Mouse (Mus musculus): Measurements from ENCODE around the gene Ubiad1. TPM values are rescaled to one million over a fixed set of nuclear protein-coding genes. Genes with fewer than 3 reads are reported as not detected.

Ubiad1 gene
- polyA plus RNA-seq (2014; fragmentation: Nextera tagmentation; extraction: Ambion mirVana), result 14.7 and 15.9 TPM in 2 replicates

- H3K4me3 ChIP-seq (replicated peaks; ENCODE audit: low read depth, low read length), result peak within 1 kb of the TSS; percentile 63
- H3K27me3 ChIP-seq (ENCODE audit: control insufficient read depth, insufficient read depth, low read length), result no peaks in the 10 kb centered on the region
- peaks cover 19% of the 10 kb centered on the region for H3K4me1 ChIP-seq (ENCODE audit: control insufficient read depth, insufficient read depth, low read length)
- peak within 1 kb of the TSS; percentile 77 for H3K4me2 ChIP-seq (ENCODE audit: low read length)
- peak within 1 kb of the TSS; percentile 60 for H3K27ac ChIP-seq (replicated peaks; ENCODE audit: low read depth, low read length)
- ATAC-seq (ENCODE audit: low FRiP score, low TSS enrichment) (peak; percentile 28; the same call in 1 of the 2 replicates), DNase-seq (peak; percentile 86)
- H3K36me3 ChIP-seq (ENCODE audit: control insufficient read depth, insufficient read depth, low read length), result no peaks in the 10 kb centered on the region
- H3K9ac ChIP-seq (replicated peaks; ENCODE audit: low read length), result peak within 1 kb of the TSS; percentile 74
- under 1% methylated on average over 46 of the region's 46 CpGs for WGBS
- H3K9me3 ChIP-seq (ENCODE audit: control insufficient read depth, low read length), result no peaks in the 10 kb centered on the region
Observed at GRCm38 (mm10) chr4:148444250-148444967, at the start of gene Ubiad1. Gene Ubiad1, minus strand, starts transcription at chr4:148444771.

- ATAC-seq (ENCODE audit: low FRiP score, low TSS enrichment) (no peak), DNase-seq (no peak)
- no peaks in the 10 kb centered on the region for H3K27me3 ChIP-seq (ENCODE audit: control insufficient read depth, insufficient read depth, low read length)
- H3K36me3 ChIP-seq (ENCODE audit: control insufficient read depth, insufficient read depth, low read length), result peaks cover 89% of the 10 kb centered on the region
- no peak overlapping the region for H3K9ac ChIP-seq (replicated peaks; ENCODE audit: low read length)
- no peaks in the 10 kb centered on the region for H3K9me3 ChIP-seq (ENCODE audit: control insufficient read depth, low read length)
- no peak overlapping the region for H3K27ac ChIP-seq (replicated peaks; ENCODE audit: low read depth, low read length)
- no peak overlapping the region for H3K4me2 ChIP-seq (ENCODE audit: low read length)
- no peak overlapping the region for H3K4me3 ChIP-seq (replicated peaks; ENCODE audit: low read depth, low read length)
- 93% methylated on average over 7 of the region's 7 CpGs for WGBS
- H3K4me1 ChIP-seq (ENCODE audit: control insufficient read depth, insufficient read depth, low read length), result no peaks in the 10 kb centered on the region
Observed at GRCm38 (mm10) chr4:148491448-148491847, 46.9 kb upstream of the Ubiad1 start.

- Histone ChIP-seq H3K4me2 (ENCODE audit: low read length) (no peak overlapping the region), H3K36me3 (ENCODE audit: control insufficient read depth, insufficient read depth, low read length) (peaks cover 89% of the 10 kb centered on the region), H3K4me3 (replicated peaks; ENCODE audit: low read depth, low read length) (no peak overlapping the region), H3K9ac (replicated peaks; ENCODE audit: low read length) (no peak overlapping the region), H3K27me3 (ENCODE audit: control insufficient read depth, insufficient read depth, low read length) (no peaks in the 10 kb centered on the region), H3K4me1 (ENCODE audit: control insufficient read depth, insufficient read depth, low read length) (no peaks in the 10 kb centered on the region), H3K27ac (replicated peaks; ENCODE audit: low read depth, low read length) (no peak overlapping the region), H3K9me3 (ENCODE audit: control insufficient read depth, low read length) (no peaks in the 10 kb centered on the region)
- ATAC-seq (ENCODE audit: low FRiP score, low TSS enrichment) (no peak), DNase-seq (no peak)
- 88% methylated on average over 6 of the region's 6 CpGs for WGBS
Observed at GRCm38 (mm10) chr4:148490502-148490901, 45.9 kb upstream of the Ubiad1 start.

GRCm38 (mm10) chr4:148487841-148488240, 43.3 kb upstream of the Ubiad1 start:
- H3K4me1 ChIP-seq (ENCODE audit: control insufficient read depth, insufficient read depth, low read length), result no peaks in the 10 kb centered on the region
- no peak overlapping the region for H3K4me3 ChIP-seq (replicated peaks; ENCODE audit: low read depth, low read length)
- WGBS, result 87% methylated on average over 2 of the region's 2 CpGs
- peaks cover 98% of the 10 kb centered on the region for H3K36me3 ChIP-seq (ENCODE audit: control insufficient read depth, insufficient read depth, low read length)
- no peak overlapping the region for H3K27ac ChIP-seq (replicated peaks; ENCODE audit: low read depth, low read length)
- DNase-seq (no peak), ATAC-seq (ENCODE audit: low FRiP score, low TSS enrichment) (no peak)
- no peak overlapping the region for H3K4me2 ChIP-seq (ENCODE audit: low read length)
- no peaks in the 10 kb centered on the region for H3K9me3 ChIP-seq (ENCODE audit: control insufficient read depth, low read length)
- H3K27me3 ChIP-seq (ENCODE audit: control insufficient read depth, insufficient read depth, low read length), result no peaks in the 10 kb centered on the region
- no peak overlapping the region for H3K9ac ChIP-seq (replicated peaks; ENCODE audit: low read length)

GRCm38 (mm10) chr4:148484511-148484910, 39.9 kb upstream of the Ubiad1 start:
- Histone ChIP-seq H3K27me3 (ENCODE audit: control insufficient read depth, insufficient read depth, low read length) (no peaks in the 10 kb centered on the region), H3K4me2 (ENCODE audit: low read length) (no peak overlapping the region), H3K9me3 (ENCODE audit: control insufficient read depth, low read length) (no peaks in the 10 kb centered on the region), H3K36me3 (ENCODE audit: control insufficient read depth, insufficient read depth, low read length) (peaks cover 97% of the 10 kb centered on the region), H3K4me1 (ENCODE audit: control insufficient read depth, insufficient read depth, low read length) (no peaks in the 10 kb centered on the region), H3K9ac (replicated peaks; ENCODE audit: low read length) (no peak overlapping the region), H3K4me3 (replicated peaks; ENCODE audit: low read depth, low read length) (no peak overlapping the region), H3K27ac (replicated peaks; ENCODE audit: low read depth, low read length) (no peak overlapping the region)
- ATAC-seq (ENCODE audit: low FRiP score, low TSS enrichment) (no peak), DNase-seq (no peak)
- WGBS, result 94% methylated on average over 12 of the region's 12 CpGs

- Histone ChIP-seq H3K4me3 (replicated peaks; ENCODE audit: low read depth, low read length) (no peak overlapping the region), H3K4me2 (ENCODE audit: low read length) (no peak overlapping the region), H3K27ac (replicated peaks; ENCODE audit: low read depth, low read length) (no peak overlapping the region), H3K9me3 (ENCODE audit: control insufficient read depth, low read length) (no peaks in the 10 kb centered on the region), H3K27me3 (ENCODE audit: control insufficient read depth, insufficient read depth, low read length) (no peaks in the 10 kb centered on the region), H3K36me3 (ENCODE audit: control insufficient read depth, insufficient read depth, low read length) (peaks cover 96% of the 10 kb centered on the region), H3K9ac (replicated peaks; ENCODE audit: low read length) (no peak overlapping the region), H3K4me1 (ENCODE audit: control insufficient read depth, insufficient read depth, low read length) (no peaks in the 10 kb centered on the region)
- no peak for ATAC-seq (ENCODE audit: low FRiP score, low TSS enrichment)
- DNase-seq, result peak; percentile 63
- WGBS, result 56% methylated on average over 2 of the region's 2 CpGs
Observed at GRCm38 (mm10) chr4:148481557-148482168, 37.1 kb upstream of the Ubiad1 start.

GRCm38 (mm10) chr4:148480245-148480644, 35.7 kb upstream of the Ubiad1 start:
- no peak overlapping the region for H3K9ac ChIP-seq (replicated peaks; ENCODE audit: low read length)
- H3K9me3 ChIP-seq (ENCODE audit: control insufficient read depth, low read length), result no peaks in the 10 kb centered on the region
- no peak overlapping the region for H3K4me3 ChIP-seq (replicated peaks; ENCODE audit: low read depth, low read length)
- no peak for DNase-seq
- no peak overlapping the region for H3K4me2 ChIP-seq (ENCODE audit: low read length)
- peaks cover 96% of the 10 kb centered on the region for H3K36me3 ChIP-seq (ENCODE audit: control insufficient read depth, insufficient read depth, low read length)
- no peaks in the 10 kb centered on the region for H3K27me3 ChIP-seq (ENCODE audit: control insufficient read depth, insufficient read depth, low read length)
- H3K4me1 ChIP-seq (ENCODE audit: control insufficient read depth, insufficient read depth, low read length), result no peaks in the 10 kb centered on the region
- WGBS, result 96% methylated on average over 2 of the region's 2 CpGs
- no peak for ATAC-seq (ENCODE audit: low FRiP score, low TSS enrichment)
- no peak overlapping the region for H3K27ac ChIP-seq (replicated peaks; ENCODE audit: low read depth, low read length)

GRCm38 (mm10) chr4:148473496-148473895, 28.9 kb upstream of the Ubiad1 start:
- H3K36me3 ChIP-seq (ENCODE audit: control insufficient read depth, insufficient read depth, low read length), result peaks cover 97% of the 10 kb centered on the region
- no peak overlapping the region for H3K4me2 ChIP-seq (ENCODE audit: low read length)
- no peaks in the 10 kb centered on the region for H3K4me1 ChIP-seq (ENCODE audit: control insufficient read depth, insufficient read depth, low read length)
- ATAC-seq (ENCODE audit: low FRiP score, low TSS enrichment), result no peak
- H3K9ac ChIP-seq (replicated peaks; ENCODE audit: low read length), result no peak overlapping the region
- no peaks in the 10 kb centered on the region for H3K27me3 ChIP-seq (ENCODE audit: control insufficient read depth, insufficient read depth, low read length)
- no peak overlapping the region for H3K27ac ChIP-seq (replicated peaks; ENCODE audit: low read depth, low read length)
- H3K4me3 ChIP-seq (replicated peaks; ENCODE audit: low read depth, low read length), result no peak overlapping the region
- WGBS, result 91% methylated on average over 5 of the region's 5 CpGs
- H3K9me3 ChIP-seq (ENCODE audit: control insufficient read depth, low read length), result no peaks in the 10 kb centered on the region
- DNase-seq, result no peak
